9 mouse cellular contexts compared by ENCODE assay signal in genomic region chr4:126259063-126259462, GRCm38 (mm10). TPM values are rescaled to one million over a fixed set of nuclear protein-coding genes. Genes with fewer than 3 reads are reported as not detected.
A peak's percentile ranks its signal among the peaks of the same experiment; 100 is the strongest.
DNase-seq lines count a peak whose midpoint lies in the region; ATAC-seq and TF ChIP-seq lines count a peak whose summit lies in the region.
"Had no signal": no experiment of that assay in that cellular context is flagged by ENCODE, and none has a peak within 500 bp of the region (broad histone marks: within the 10 kb centered on the region; RNA-seq: fewer than 3 reads in every experiment).

No protein-coding gene starts in this region.

- DNase-seq in midbrain, embryonic 10.5 days (ENCODE audit: low spot score), result no peak
- DNase-seq in midbrain, postnatal 0 days (ENCODE audit: low spot score), result no peak
- peak; percentile 42 to 60 for DNase-seq in lung, postnatal 4 days
- no peak for DNase-seq in urinary bladder, postnatal 14 days (ENCODE audit: low spot score)

- peak overlapping the region; percentile 43 for H3K4me3 ChIP-seq in midbrain, embryonic 10.5 days
- H3K4me3 ChIP-seq in midbrain, postnatal 0 days (ENCODE audit: low read depth, low read length), result no peak overlapping the region
- H3K4me3 ChIP-seq in embryonic facial prominence, embryonic 12.5 days, result no peak overlapping the region
- no peak overlapping the region for H3K4me3 ChIP-seq in hindbrain, embryonic 13.5 days

- H3K27me3 ChIP-seq in midbrain, embryonic 10.5 days (ENCODE audit: low read depth, poor library complexity, severe bottlenecking), result no peaks in the 10 kb centered on the region
- H3K27me3 ChIP-seq in midbrain, postnatal 0 days (ENCODE audit: insufficient read depth, low read length), result no peaks in the 10 kb centered on the region
- no peaks in the 10 kb centered on the region for H3K27me3 ChIP-seq in embryonic facial prominence, embryonic 12.5 days
- H3K27me3 ChIP-seq in hindbrain, embryonic 13.5 days, result no peaks in the 10 kb centered on the region

- H3K27ac ChIP-seq in midbrain, embryonic 10.5 days (replicated peaks), result peak overlapping the region; percentile 89
- H3K27ac ChIP-seq in midbrain, postnatal 0 days (ENCODE audit: low read depth, low read length), result no peak overlapping the region
- H3K27ac ChIP-seq in embryonic facial prominence, embryonic 12.5 days, result peak overlapping the region; percentile 96
- peak overlapping the region; percentile 74 for H3K27ac ChIP-seq in hindbrain, embryonic 13.5 days

- no peaks in the 10 kb centered on the region for H3K36me3 ChIP-seq in midbrain, embryonic 10.5 days
- H3K36me3 ChIP-seq in midbrain, postnatal 0 days (ENCODE audit: insufficient read depth, low read length), result no peaks in the 10 kb centered on the region
- no peaks in the 10 kb centered on the region for H3K36me3 ChIP-seq in embryonic facial prominence, embryonic 12.5 days
- H3K36me3 ChIP-seq in hindbrain, embryonic 13.5 days, result no peaks in the 10 kb centered on the region

- ATAC-seq in midbrain, postnatal 0 days (ENCODE audit: low FRiP score), result no peak
- no peak for ATAC-seq in embryonic facial prominence, embryonic 12.5 days (ENCODE audit: insufficient number of reproducible peaks, insufficient read depth, low FRiP score, low TSS enrichment)
- no peak for ATAC-seq in hindbrain, embryonic 13.5 days (ENCODE audit: low FRiP score)
- ATAC-seq in erythroblast, adult 5-6 weeks (replicated peaks; ENCODE audit: low FRiP score, poor library complexity, severe bottlenecking), result no peak
- ATAC-seq in megakaryocyte progenitor cell, adult 5-6 weeks (replicated peaks; ENCODE audit: poor library complexity), result no peak

- no peak overlapping the region for H3K9ac ChIP-seq in midbrain, postnatal 0 days (replicated peaks; ENCODE audit: low read length, poor library complexity, severe bottlenecking)
- no peak overlapping the region for H3K9ac ChIP-seq in embryonic facial prominence, embryonic 12.5 days
- no peak overlapping the region for H3K9ac ChIP-seq in hindbrain, embryonic 13.5 days

- peaks cover 74% of the 10 kb centered on the region for H3K4me1 ChIP-seq in midbrain, embryonic 10.5 days
- peaks cover 14% of the 10 kb centered on the region for H3K4me1 ChIP-seq in midbrain, postnatal 0 days (ENCODE audit: insufficient read depth, low read length)
- H3K4me1 ChIP-seq in embryonic facial prominence, embryonic 12.5 days, result peaks cover 58% of the 10 kb centered on the region
- peaks cover 61% of the 10 kb centered on the region for H3K4me1 ChIP-seq in hindbrain, embryonic 13.5 days (replicated peaks)

- no peaks in the 10 kb centered on the region for H3K9me3 ChIP-seq in midbrain, embryonic 10.5 days (replicated peaks)
- no peaks in the 10 kb centered on the region for H3K9me3 ChIP-seq in midbrain, postnatal 0 days (ENCODE audit: low read length)
- H3K9me3 ChIP-seq in embryonic facial prominence, embryonic 12.5 days, result no peaks in the 10 kb centered on the region
- H3K9me3 ChIP-seq in hindbrain, embryonic 13.5 days, result no peaks in the 10 kb centered on the region

- H3K4me2 ChIP-seq in midbrain, postnatal 0 days (ENCODE audit: low read depth, low read length, poor library complexity, severe bottlenecking), result no peak overlapping the region
- H3K4me2 ChIP-seq in embryonic facial prominence, embryonic 12.5 days (replicated peaks), result peak overlapping the region; percentile 36
- no peak overlapping the region for H3K4me2 ChIP-seq in hindbrain, embryonic 13.5 days

- TF ChIP-seq CTCF in midbrain, postnatal 0 days (IDR thresholded peaks at IDR 0.05), result no peak

- WGBS in midbrain, embryonic 10.5 days, result 26% methylated on average over 3 of the region's 3 CpGs
- 32% methylated on average over 3 of the region's 3 CpGs for WGBS in midbrain, postnatal 0 days
- 13% methylated on average over 3 of the region's 3 CpGs for WGBS in embryonic facial prominence, embryonic 12.5 days
- WGBS in hindbrain, embryonic 13.5 days, result 21% methylated on average over 3 of the region's 3 CpGs

RNA-seq across cellular contexts. Expression of gene Map7d1, which starts 2.9 kb away (rescaled TPM):
- polyA plus RNA-seq in midbrain, embryonic 10.5 days (2016; fragmentation: Nextera tagmentation; extraction: Ambion mirVana), result 59.8 and 69.7 TPM in 2 replicates
- 106 and 124 TPM in 2 replicates for total RNA-seq in midbrain, postnatal 0 days (2014; rRNA removed)
- 56.9 and 61.2 TPM in 2 replicates for polyA plus RNA-seq in midbrain, postnatal 0 days (2015; fragmentation: Nextera tagmentation; extraction: Ambion mirVana)
- polyA plus RNA-seq in embryonic facial prominence, embryonic 12.5 days (2016; fragmentation: Nextera tagmentation; extraction: Ambion mirVana), result 95.8 and 102 TPM in 2 replicates
- 79.5 and 81.8 TPM in 2 replicates for polyA plus RNA-seq in hindbrain, embryonic 13.5 days (2015; fragmentation: Nextera tagmentation; extraction: Ambion mirVana)
- total RNA-seq in erythroblast, adult 5-6 weeks (2015; ENCODE audit: low replicate concordance), result 3.3 and 7.3 TPM in 2 replicates
- 7.7 and 17.0 TPM in 2 replicates for total RNA-seq in erythroblast, adult 5-6 weeks (2017; ENCODE audit: low replicate concordance)
- 18.8 and 21.1 TPM in 2 replicates for total RNA-seq in megakaryocyte progenitor cell, adult 5-6 weeks (2015)
- total RNA-seq in megakaryocyte progenitor cell, adult 5-6 weeks (2017), result 35.8 and 39.6 TPM in 2 replicates

RNA-seq across cellular contexts. Expression of gene Trappc3, which starts 3.1 kb away (rescaled TPM):
- 85.2 and 94.4 TPM in 2 replicates for polyA plus RNA-seq in midbrain, embryonic 10.5 days (2016; fragmentation: Nextera tagmentation; extraction: Ambion mirVana)
- total RNA-seq in midbrain, postnatal 0 days (2014; rRNA removed), result 121 and 122 TPM in 2 replicates
- polyA plus RNA-seq in midbrain, postnatal 0 days (2015; fragmentation: Nextera tagmentation; extraction: Ambion mirVana), result 173 and 186 TPM in 2 replicates
- polyA plus RNA-seq in embryonic facial prominence, embryonic 12.5 days (2016; fragmentation: Nextera tagmentation; extraction: Ambion mirVana), result 113 and 115 TPM in 2 replicates
- 160 and 168 TPM in 2 replicates for polyA plus RNA-seq in hindbrain, embryonic 13.5 days (2015; fragmentation: Nextera tagmentation; extraction: Ambion mirVana)
- 8.3 and 12.7 TPM in 2 replicates for total RNA-seq in erythroblast, adult 5-6 weeks (2015; ENCODE audit: low replicate concordance)
- 10.7 and 14.2 TPM in 2 replicates for total RNA-seq in erythroblast, adult 5-6 weeks (2017; ENCODE audit: low replicate concordance)
- total RNA-seq in megakaryocyte progenitor cell, adult 5-6 weeks (2015), result 33.5 and 38.5 TPM in 2 replicates
- 54.6 and 61.8 TPM in 2 replicates for total RNA-seq in megakaryocyte progenitor cell, adult 5-6 weeks (2017)

RNA-seq across cellular contexts. Expression of gene Col8a2, which starts 27.5 kb away (rescaled TPM):
- polyA plus RNA-seq in midbrain, embryonic 10.5 days (2016; fragmentation: Nextera tagmentation; extraction: Ambion mirVana), result 2.8 and 6.5 TPM in 2 replicates
- 8.3 and 11.0 TPM in 2 replicates for total RNA-seq in midbrain, postnatal 0 days (2014; rRNA removed)
- polyA plus RNA-seq in midbrain, postnatal 0 days (2015; fragmentation: Nextera tagmentation; extraction: Ambion mirVana), result 1.3 TPM in 2 replicates
- polyA plus RNA-seq in embryonic facial prominence, embryonic 12.5 days (2016; fragmentation: Nextera tagmentation; extraction: Ambion mirVana), result 47.6 and 49.8 TPM in 2 replicates
- 7.6 and 10.1 TPM in 2 replicates for polyA plus RNA-seq in hindbrain, embryonic 13.5 days (2015; fragmentation: Nextera tagmentation; extraction: Ambion mirVana)
- not detected in 2 replicates for total RNA-seq in erythroblast, adult 5-6 weeks (2015; ENCODE audit: low replicate concordance)
- not detected in 2 replicates for total RNA-seq in erythroblast, adult 5-6 weeks (2017; ENCODE audit: low replicate concordance)
- total RNA-seq in megakaryocyte progenitor cell, adult 5-6 weeks (2015), result not detected in 2 replicates
- not detected in 2 replicates for total RNA-seq in megakaryocyte progenitor cell, adult 5-6 weeks (2017)
- total RNA-seq: common myeloid progenitor, adult 5-6 weeks had no signal

RNA-seq across cellular contexts. Expression of gene Thrap3, which starts 56.5 kb away (rescaled TPM):
- polyA plus RNA-seq in midbrain, embryonic 10.5 days (2016; fragmentation: Nextera tagmentation; extraction: Ambion mirVana), result 244 and 256 TPM in 2 replicates
- total RNA-seq in midbrain, postnatal 0 days (2014; rRNA removed), result 119 and 162 TPM in 2 replicates
- polyA plus RNA-seq in midbrain, postnatal 0 days (2015; fragmentation: Nextera tagmentation; extraction: Ambion mirVana), result 81.6 and 94.8 TPM in 2 replicates
- 298 and 302 TPM in 2 replicates for polyA plus RNA-seq in embryonic facial prominence, embryonic 12.5 days (2016; fragmentation: Nextera tagmentation; extraction: Ambion mirVana)
- 163 and 166 TPM in 2 replicates for polyA plus RNA-seq in hindbrain, embryonic 13.5 days (2015; fragmentation: Nextera tagmentation; extraction: Ambion mirVana)
- 40.5 and 74.0 TPM in 2 replicates for total RNA-seq in erythroblast, adult 5-6 weeks (2015; ENCODE audit: low replicate concordance)
- total RNA-seq in erythroblast, adult 5-6 weeks (2017; ENCODE audit: low replicate concordance), result 130 and 133 TPM in 2 replicates
- total RNA-seq in megakaryocyte progenitor cell, adult 5-6 weeks (2015), result 172 and 184 TPM in 2 replicates
- 286 and 377 TPM in 2 replicates for total RNA-seq in megakaryocyte progenitor cell, adult 5-6 weeks (2017)

Comparison
In these comparisons a context has a peak if more than half of its experiments do, and no peak if none do; other contexts are left out.
1. DNase-seq: peak in lung, postnatal 4 days (2 of 2); none in midbrain, embryonic 10.5 days (single experiment), midbrain, postnatal 0 days (single experiment) and urinary bladder, postnatal 14 days (single experiment).